Mouse (Mus musculus) heart, embryonic 13.5 days (tissue): ENCODE measurements around the gene Fgfr2. TPM values are rescaled to one million over a fixed set of nuclear protein-coding genes. Genes with fewer than 3 reads are reported as not detected.

Experiments used
- ATAC-seq: fragments of 200-750 bp; cut with Nextera tagmentation; 2 replicates; pipeline ENCODE4 v1.8.0; 2017; ENCODE audit warnings: moderate TSS enrichment; ENCODE audit not compliant: insufficient number of reproducible peaks, low FRiP score, low TSS enrichment; ENCODE audit errors: extremely low read depth
- H3K27ac ChIP-seq: fragments of 300-500 bp; sonication (generic); replicated peaks from 2 replicates; pipeline ENCODE4 v1.5.1; 2015; ENCODE audit warnings: moderate library complexity, mild to moderate bottlenecking, inconsistent platforms
- H3K27me3 ChIP-seq: fragments of 300-500 bp; sonication (generic); replicated peaks from 2 replicates; pipeline ENCODE4 v1.6.1; 2015; ENCODE audit warnings: mild to moderate bottlenecking, inconsistent platforms
- H3K36me3 ChIP-seq: fragments of 300-500 bp; sonication (generic); 2 replicates; pipeline ENCODE4 v1.6.1; 2015; ENCODE audit warnings: mild to moderate bottlenecking, inconsistent platforms
- H3K4me1 ChIP-seq: fragments of 300-500 bp; sonication (generic); 2 replicates; pipeline ENCODE4 v1.6.1; 2015; ENCODE audit warnings: inconsistent platforms
- H3K4me2 ChIP-seq: fragments of 300-500 bp; sonication (generic); 2 replicates; pipeline ENCODE4 v1.6.1; 2015; ENCODE audit warnings: inconsistent platforms, mild to moderate bottlenecking, moderate library complexity
- H3K4me3 ChIP-seq: fragments of 300-500 bp; sonication (generic); 2 replicates; pipeline ENCODE4 v1.5.1; 2015; ENCODE audit warnings: moderate library complexity, mild to moderate bottlenecking, inconsistent platforms
- H3K9ac ChIP-seq: fragments of 300-500 bp; sonication (generic); 2 replicates; pipeline ENCODE4 v1.6.1; 2015; ENCODE audit warnings: inconsistent platforms, mild to moderate bottlenecking, moderate library complexity
- H3K9me3 ChIP-seq: fragments of 300-500 bp; sonication (generic); 2 replicates; pipeline ENCODE4 v1.6.1; 2016; ENCODE audit warnings: inconsistent platforms
- WGBS: fragments of 180-500 bp; shearing (Covaris S2); methylation state at CpG from one replicate; pipeline ENCODE4 v1.1.7; 2015; ENCODE audit warnings: mixed read lengths; 5-methylcytosine and 5-hydroxymethylcytosine counted together
- polyA plus RNA-seq: library from polyadenylated mRNA; unstranded; fragments of >200 nt; fragmentation: Nextera tagmentation; extraction: Ambion mirVana; gene quantifications from 2 replicates; pipeline ENCODE4 v1.2.1, GENCODE M21; 2015

The Fgfr2 gene
- polyA plus RNA-seq, 1 experiment from 2014 or later = 22.5 TPM

DNA sequence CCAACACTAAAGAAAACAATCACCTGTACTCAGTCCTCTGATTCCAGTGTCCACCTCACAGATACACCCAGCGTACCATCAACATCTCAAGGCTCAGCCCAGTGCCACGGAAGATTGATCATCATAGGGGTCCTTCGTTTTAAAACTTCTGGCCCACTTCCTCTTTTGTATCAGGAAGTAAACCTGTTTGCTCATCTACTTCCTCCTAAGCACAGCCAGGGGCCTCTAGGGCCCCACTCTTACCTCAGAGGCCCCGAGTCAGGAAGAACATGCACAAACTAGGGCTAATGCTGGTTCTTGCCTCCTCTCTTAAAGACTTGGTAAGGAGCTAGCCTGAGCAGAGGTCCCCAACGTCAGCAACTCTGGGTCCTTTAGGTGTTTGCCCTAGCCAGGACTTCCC is 799.7 kb downstream of the Fgfr2 start:
- peaks cover 5% of the 10 kb centered on the region for H3K4me1 ChIP-seq
- no peak overlapping the region for H3K4me2 ChIP-seq
- ATAC-seq = no peak
- no peak overlapping the region for H3K4me3 ChIP-seq
- WGBS = 56% methylated on average over 5 of the region's 5 CpGs
- no peak overlapping the region for H3K27ac ChIP-seq
- peaks cover 12% of the 10 kb centered on the region for H3K27me3 ChIP-seq
- no peaks in the 10 kb centered on the region for H3K9me3 ChIP-seq
- H3K9ac ChIP-seq = no peak overlapping the region
- no peaks in the 10 kb centered on the region for H3K36me3 ChIP-seq

DNA sequence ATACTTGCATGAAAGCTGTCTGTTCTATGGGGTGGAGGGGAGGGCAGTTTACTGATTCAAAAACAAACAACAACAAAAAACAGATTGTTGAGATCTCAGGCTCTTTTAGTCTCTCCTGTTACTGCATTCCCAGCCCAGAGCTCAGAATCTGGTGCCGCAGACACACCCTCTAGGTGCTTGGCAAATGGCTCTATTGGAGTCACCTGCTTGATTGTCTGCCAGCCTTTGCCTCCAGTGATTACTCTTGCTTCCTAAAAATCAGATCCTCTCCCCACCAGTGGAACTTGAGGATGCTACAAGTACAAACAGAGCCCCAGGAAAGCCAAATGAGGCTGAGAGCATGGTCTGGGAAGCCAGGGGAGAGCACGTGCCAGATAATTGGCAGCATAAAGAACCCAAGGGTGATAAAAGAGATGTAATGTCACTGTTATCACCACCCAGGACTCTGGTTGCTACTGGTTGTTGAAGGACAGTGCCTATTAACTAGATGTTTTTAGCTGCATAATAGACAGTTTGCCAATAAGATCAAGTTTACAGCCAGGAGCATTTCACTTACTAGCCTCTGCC is 801.7 kb downstream of the Fgfr2 start:
- ATAC-seq = no peak
- H3K27ac ChIP-seq = no peak overlapping the region
- H3K27me3 ChIP-seq = peaks cover 14% of the 10 kb centered on the region
- H3K9ac ChIP-seq = no peak overlapping the region
- peaks cover 8% of the 10 kb centered on the region for H3K4me1 ChIP-seq
- H3K4me3 ChIP-seq = no peak overlapping the region
- H3K9me3 ChIP-seq = no peaks in the 10 kb centered on the region
- WGBS = 56% methylated on average over 2 of the region's 2 CpGs
- H3K4me2 ChIP-seq = no peak overlapping the region
- no peaks in the 10 kb centered on the region for H3K36me3 ChIP-seq

DNA sequence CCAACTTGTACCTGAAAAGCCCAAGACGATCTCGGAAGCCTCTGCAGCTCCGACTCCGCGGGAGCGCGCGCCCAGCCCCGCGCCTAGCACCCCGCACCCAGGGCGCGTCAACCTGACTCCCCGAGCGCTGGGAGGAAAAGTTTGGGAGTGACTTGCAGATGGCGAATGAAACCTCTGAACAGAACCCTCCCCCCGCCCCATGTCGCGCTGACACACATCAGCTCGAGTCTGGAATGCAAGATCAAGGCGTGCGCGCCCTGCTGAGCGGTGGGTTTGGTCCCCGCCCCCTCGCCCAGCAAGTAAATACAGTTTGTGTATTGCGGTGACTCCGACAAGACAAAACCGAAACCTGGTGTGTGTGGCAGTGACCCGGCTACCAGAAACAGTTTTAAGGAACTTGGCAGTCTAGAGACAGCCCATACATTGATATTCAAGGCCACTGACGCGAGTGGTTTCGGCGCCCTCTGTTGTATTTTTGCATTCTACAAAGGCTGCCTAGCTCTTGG is 806.1 kb downstream of the Fgfr2 start, which contains the start of gene Chst15:
TSS of gene Chst15 (minus strand) at position 193 of the 506 bp plus-strand sequence.
- Histone ChIP-seq H3K36me3 (no peaks in the 10 kb centered on the region), H3K4me2 (peak within 1 kb of the TSS; percentile 100), H3K4me1 (peaks cover 26% of the 10 kb centered on the region), H3K9ac (peak within 1 kb of the TSS; percentile 89), H3K27me3 (peaks cover 10% of the 10 kb centered on the region), H3K27ac (peak within 1 kb of the TSS; percentile 56), H3K9me3 (no peaks in the 10 kb centered on the region), H3K4me3 (peak within 1 kb of the TSS; percentile 85)
- WGBS = 0% methylated on average over 34 of the region's 34 CpGs
- ATAC-seq = 0 out of 2 replicates have a peak, but pooled peaks have one; percentile 9

DNA sequence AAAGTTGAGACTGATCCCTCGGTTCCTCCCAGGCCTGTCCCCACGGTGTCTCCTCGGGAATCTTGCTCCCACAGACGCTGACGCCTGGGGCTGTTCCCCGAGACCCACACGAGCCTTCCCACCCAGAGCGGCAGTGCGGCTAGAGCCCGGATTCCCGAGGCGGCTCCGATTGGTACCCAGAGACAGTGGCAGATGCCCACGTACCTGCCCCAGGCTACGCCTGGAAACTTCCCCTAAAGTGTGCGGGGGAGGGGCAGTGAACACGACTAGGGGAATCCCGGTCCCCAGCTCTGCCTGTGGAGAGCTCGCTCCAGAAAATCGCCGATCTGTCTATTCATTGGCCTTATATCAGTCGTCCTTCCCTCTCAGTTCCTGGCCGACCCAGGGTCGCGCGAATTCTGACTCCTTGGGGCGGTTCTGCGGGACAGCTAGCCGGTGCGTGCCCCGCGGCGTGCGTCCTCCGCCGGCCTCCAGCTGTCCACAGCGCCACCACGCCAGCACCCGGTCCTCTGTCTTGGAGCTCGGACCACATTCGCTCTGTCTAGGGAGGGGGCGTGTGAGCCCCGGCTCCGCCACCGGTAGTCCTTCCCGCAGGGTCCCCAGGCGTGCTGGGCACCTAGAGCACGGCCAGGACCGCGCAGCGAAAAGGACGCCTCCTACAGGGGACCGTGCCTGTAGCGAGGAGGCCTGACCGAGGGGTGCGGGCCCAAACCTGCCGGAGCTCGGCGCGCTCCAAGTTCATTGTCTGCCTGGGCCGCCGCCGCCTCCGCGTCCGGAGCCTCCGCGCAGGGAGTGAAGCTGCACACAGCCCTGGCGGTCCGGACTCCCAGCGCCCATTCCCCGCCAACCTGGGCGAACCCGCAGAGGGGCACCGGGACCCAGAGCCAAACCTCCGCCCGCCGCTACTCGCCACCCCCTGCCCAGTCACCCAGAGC is 806.8 kb downstream of the Fgfr2 start:
- WGBS = under 1% methylated on average over 79 of the region's 79 CpGs

DNA sequence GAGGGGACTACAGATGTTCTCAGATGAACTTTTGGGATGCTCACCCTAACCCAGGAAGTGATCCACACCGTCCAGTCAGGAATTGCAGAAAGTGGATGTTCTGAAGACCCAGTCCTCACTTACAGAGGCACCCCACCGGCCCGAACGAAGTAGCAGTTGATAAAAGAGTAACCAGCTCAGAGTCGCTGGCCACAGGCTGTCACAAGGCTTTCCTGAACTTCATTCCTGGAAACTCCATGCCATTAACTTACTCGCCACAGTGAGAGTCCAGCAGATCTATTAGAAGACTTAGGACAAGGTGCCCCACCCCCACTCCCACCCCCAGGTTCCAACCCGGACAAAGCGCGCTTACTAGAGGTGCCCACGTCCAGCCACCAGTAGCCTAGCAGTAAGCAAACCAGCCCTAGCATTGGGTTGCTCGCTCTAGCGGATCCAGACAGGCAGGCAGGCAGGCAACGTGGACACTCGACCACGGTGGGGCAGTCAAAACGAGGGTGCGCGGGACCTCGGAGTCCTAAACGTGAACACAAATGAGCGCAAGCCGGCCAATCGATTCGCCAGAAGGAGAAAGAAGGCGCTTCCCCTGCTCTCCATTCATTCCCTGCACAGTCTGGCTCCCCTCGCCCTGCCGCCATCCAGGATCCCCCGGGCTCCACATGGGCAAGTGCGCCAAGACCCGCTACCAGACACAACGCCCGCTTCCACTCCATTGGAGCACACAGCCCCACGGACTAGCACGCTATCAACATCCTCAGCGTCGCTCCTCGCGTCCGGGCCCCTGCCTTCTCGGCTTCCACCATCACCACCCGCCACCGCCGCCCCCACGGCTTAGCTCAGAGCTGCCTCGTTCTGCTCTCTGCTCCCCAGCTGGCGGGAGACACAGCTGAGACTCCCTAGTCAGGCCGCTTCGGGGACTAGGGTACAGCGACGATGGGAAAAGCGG is 807.7 kb downstream of the Fgfr2 start:
- H3K4me1 ChIP-seq = peaks cover 28% of the 10 kb centered on the region
- WGBS = under 1% methylated on average over 51 of the region's 51 CpGs

More for the DNA sequence above, 806.8 kb downstream of the Fgfr2 start:
- H3K27me3 ChIP-seq = peaks cover 3% of the 10 kb centered on the region
- no peaks in the 10 kb centered on the region for H3K9me3 ChIP-seq
- H3K4me2 ChIP-seq = peak overlapping the region; percentile 100
- no peaks in the 10 kb centered on the region for H3K36me3 ChIP-seq
- peak overlapping the region; percentile 85 for H3K4me3 ChIP-seq
- peaks cover 26% of the 10 kb centered on the region for H3K4me1 ChIP-seq
- peak; percentile 34; the same call in 1 of the 2 replicates for ATAC-seq
- peak overlapping the region; percentile 89 for H3K9ac ChIP-seq
- peak overlapping the region; percentile 56 for H3K27ac ChIP-seq

DNA sequence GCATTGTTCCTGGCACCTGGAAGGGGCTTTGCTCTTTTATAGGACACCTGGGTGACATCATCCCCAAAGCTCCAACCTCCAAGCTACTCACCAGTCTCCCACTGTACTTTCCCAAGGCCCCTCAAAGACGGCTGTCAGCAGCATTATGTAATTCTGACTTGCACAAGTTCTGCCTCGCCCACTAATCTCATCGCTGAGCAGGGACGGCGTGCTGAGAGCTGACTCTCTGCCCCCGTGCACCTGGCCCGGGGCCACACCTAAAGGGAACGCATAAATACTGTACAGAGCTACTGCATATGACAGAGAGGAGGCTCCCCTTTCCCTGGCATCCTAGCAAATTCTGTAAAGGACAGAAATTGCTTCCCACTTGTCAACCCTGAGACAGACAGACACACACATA is 810.8 kb downstream of the Fgfr2 start:
- Histone ChIP-seq H3K4me3 (no peak overlapping the region), H3K4me1 (peaks cover 37% of the 10 kb centered on the region), H3K4me2 (no peak overlapping the region), H3K27me3 (no peaks in the 10 kb centered on the region; the same call in 1 of the 2 replicates), H3K27ac (no peak overlapping the region), H3K9ac (no peak overlapping the region), H3K9me3 (no peaks in the 10 kb centered on the region), H3K36me3 (no peaks in the 10 kb centered on the region)
- ATAC-seq = no peak
- 62% methylated on average over 8 of the region's 8 CpGs for WGBS

More for the DNA sequence above, 807.7 kb downstream of the Fgfr2 start:
- Histone ChIP-seq H3K27me3 (peaks cover 3% of the 10 kb centered on the region; the same call in 1 of the 2 replicates), H3K27ac (peak overlapping the region; percentile 56; the same call in 1 of the 2 replicates), H3K36me3 (no peaks in the 10 kb centered on the region), H3K4me2 (peak overlapping the region; percentile 100), H3K9me3 (no peaks in the 10 kb centered on the region), H3K9ac (peak overlapping the region; percentile 89), H3K4me3 (peak overlapping the region; percentile 85)
- ATAC-seq = no peak

DNA sequence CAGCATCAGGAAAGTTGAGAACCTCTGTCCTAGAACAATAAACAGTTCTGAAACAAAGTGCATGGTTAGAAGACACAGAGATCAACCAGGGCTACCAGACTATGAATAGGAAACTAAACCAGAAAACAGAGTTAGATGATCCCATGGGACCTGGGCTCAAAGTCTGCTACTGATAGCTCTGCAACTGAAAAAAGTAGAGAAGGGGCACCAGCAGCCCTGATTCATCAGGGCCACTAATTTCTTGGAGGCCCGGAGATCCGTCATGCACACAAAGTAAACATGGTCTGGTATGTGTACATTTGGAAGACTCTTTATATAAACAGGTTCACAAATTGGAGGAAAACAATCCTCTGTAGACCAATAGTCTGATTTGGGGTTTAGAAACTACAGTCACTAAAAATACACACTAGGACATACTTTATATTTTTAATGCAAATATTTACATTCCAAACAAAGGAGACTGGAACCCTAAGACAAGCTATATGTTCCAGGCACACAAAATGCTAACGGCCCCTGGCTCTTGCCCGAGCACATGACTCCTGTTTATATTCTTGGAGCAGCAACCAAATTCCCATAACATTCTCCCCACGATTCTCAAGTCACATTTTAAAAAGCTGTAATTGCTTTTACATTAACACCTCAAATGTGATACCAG is 814.5 kb downstream of the Fgfr2 start:
- Histone ChIP-seq H3K27ac (no peak overlapping the region), H3K36me3 (no peaks in the 10 kb centered on the region), H3K4me2 (no peak overlapping the region), H3K4me3 (no peak overlapping the region), H3K27me3 (no peaks in the 10 kb centered on the region), H3K9me3 (no peaks in the 10 kb centered on the region), H3K9ac (no peak overlapping the region), H3K4me1 (peaks cover 40% of the 10 kb centered on the region)
- ATAC-seq = no peak
- WGBS = 59% methylated on average over 5 of the region's 5 CpGs

DNA sequence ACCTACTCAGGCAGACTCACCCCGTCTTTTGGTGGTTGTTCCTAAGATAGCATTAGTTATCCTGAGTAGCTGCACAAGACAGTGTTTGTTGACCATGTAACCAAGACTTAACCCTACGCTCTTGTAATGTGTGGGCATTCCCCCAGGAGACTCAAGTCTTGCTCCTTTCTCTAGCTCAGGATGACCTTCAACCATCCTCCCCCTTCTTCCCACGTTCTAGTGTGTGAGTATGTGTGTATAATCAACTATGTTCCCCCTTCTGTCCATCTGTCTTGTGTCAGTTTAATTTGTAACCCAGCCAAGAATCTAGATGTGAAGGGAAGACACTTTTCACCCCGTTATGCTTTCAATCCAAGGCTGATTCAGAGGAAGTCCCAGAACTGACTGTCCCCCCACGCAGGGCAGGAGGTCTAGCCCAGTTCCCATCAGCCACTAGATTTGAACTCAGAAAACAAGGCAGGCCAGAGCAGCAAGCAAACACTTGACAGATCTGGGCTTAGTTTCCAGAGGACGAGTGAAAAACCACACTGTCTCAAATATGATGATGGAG is 815.4 kb downstream of the Fgfr2 start:
- H3K9me3 ChIP-seq = no peaks in the 10 kb centered on the region
- H3K4me2 ChIP-seq = no peak overlapping the region
- H3K36me3 ChIP-seq = no peaks in the 10 kb centered on the region
- H3K27me3 ChIP-seq = no peaks in the 10 kb centered on the region
- H3K4me1 ChIP-seq = peaks cover 32% of the 10 kb centered on the region
- 44% methylated on average over 6 of the region's 6 CpGs for WGBS
- H3K9ac ChIP-seq = no peak overlapping the region
- H3K4me3 ChIP-seq = no peak overlapping the region
- no peak overlapping the region for H3K27ac ChIP-seq
- no peak for ATAC-seq

DNA sequence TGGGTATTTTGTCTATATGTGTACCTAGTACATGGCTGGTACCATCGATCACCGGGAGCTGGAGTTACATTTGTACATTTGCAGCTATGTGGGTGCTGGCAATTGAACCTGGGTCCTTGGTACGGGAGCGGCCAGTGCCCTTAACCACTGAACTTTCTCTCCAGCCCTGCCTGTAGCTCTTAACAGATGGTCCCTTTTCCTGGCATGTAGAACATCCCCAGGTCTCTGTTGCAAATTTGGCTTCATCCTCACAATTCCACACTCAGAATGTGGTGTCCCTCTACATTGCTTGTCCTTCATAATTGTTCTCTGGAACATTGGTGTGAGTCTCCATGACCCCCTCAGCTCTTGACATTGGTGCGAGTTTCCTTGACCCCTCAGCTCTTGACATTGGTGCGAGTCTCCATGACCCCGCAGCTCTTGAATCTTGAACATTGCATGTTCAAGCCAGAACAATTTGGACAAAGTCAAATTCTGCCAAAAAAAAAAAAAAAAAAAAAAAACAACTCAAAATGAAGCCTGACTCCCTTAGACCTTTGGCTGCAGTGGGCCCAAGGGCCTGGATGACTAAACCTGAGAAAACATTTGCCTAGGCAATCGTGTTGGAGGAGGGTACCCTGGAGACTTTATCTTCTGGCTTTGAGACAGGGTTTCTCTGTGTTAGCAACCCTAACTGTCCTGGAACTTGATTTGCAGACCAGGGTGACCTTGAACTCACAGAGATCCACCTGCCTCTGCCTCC is 816.3 kb downstream of the Fgfr2 start:
- Histone ChIP-seq H3K36me3 (no peaks in the 10 kb centered on the region), H3K9me3 (no peaks in the 10 kb centered on the region), H3K9ac (no peak overlapping the region), H3K4me3 (no peak overlapping the region), H3K4me2 (no peak overlapping the region), H3K27me3 (no peaks in the 10 kb centered on the region), H3K27ac (no peak overlapping the region), H3K4me1 (peaks cover 36% of the 10 kb centered on the region)
- no peak for ATAC-seq
- 88% methylated on average over 8 of the region's 8 CpGs for WGBS
